Mouse (Mus musculus) granulocyte monocyte progenitor cell, adult 5-6 weeks (primary cell): ENCODE measurements around the gene Ttc1. TPM values are rescaled to one million over a fixed set of nuclear protein-coding genes. Genes with fewer than 3 reads are reported as not detected.

ENCODE experiments used
- ATAC-seq: replicated peaks from 2 replicates; pipeline ENCODE4 v1.8.0; 2016; ENCODE audit warnings: mild to moderate bottlenecking, moderate TSS enrichment, inconsistent platforms; ENCODE audit not compliant: poor library complexity, severe bottlenecking
- total RNA-seq, 2 experiments: library from RNA; stranded (forward) in 1 of 2; stranded (reverse) in 1 of 2; fragments of 200-712, 200-1000 nt in 1 of 2; fragments of >200 nt in 1 of 2; fragmentation: Nextera tagmentation in 1 of 2; gene quantifications; 2 replicates each; pipeline ENCODE4 v1.2.3; 2014 to 2017

The Ttc1 gene
- total RNA-seq, 2 experiments from 2014 or later, result 53.2 to 61.2 TPM

DNA sequence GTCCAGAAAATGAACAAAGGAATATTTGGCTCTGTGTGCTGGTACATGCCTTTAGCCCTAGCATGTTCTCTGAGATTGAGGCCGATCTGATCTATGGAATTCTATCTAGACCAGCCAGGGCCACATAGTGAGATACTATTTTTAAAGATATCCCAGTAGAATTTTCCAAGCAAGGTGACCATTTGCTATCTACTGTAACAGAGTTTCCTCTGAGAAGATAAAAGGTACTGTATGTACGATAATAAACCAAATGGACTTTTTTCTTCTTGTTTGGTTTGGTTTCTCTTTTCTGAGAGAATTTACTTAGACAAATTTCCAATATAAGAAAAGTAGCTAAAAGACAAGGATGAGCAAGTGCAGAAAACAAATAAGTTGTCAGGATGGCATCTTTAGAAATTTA is 39.4 kb downstream of the Ttc1 start:
- no peak for ATAC-seq

DNA sequence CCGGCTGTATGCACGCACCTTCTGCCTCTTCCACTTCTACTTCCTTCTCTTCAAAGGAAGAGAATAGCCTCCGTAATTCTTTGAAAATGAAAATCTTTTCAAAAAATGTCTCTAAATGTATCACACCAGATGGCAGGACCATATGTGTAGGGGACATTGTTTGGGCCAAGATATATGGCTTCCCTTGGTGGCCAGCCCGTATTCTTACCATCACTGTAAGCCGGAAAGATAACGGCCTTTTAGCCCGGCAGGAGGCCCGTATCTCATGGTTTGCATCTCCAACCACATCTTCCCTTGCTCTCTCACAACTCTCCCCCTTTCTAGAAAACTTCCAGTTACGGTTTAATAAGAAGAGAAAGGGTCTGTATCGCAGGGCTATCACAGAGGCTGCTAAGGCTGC is 42.1 kb downstream of the Ttc1 start:
- ATAC-seq, result no peak

DNA sequence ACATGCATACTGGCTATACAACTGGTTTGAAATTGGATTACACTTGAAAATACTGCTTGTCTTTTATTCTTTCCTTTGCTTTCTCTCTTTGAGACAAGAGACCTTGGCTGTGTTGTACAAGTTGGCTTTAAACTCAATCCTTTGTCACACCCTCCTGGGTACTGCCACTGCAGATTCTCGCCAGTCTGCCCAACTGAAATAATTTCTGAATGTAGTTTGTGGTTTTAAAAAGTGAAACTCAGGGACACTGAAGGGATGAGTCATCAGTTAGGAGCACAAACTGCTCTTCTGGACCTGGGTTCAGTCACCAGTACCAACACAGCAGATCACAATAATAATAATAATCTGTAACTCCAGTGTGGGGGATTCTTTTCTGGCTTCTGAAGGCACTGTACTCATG is 44.3 kb downstream of the Ttc1 start:
- peak; percentile 66 for ATAC-seq

DNA sequence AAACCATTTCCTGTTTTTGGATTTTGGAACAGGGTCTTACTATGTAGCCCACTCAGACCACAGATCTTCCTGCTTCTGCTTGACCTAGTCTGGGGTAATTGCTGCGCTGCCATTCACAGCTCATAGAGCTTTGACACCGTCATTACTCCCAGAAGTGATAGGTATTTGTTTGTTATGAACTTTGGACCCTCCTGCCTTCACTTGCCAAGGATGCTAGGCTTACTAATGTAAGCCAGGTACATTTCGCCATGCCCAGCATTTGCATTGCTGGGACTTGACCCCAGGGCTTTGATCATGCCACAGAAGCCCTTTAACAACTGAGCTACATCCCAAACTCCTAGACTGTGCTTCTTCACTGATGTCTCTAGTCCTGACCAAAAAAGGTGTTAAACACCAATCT is 47.5 kb downstream of the Ttc1 start:
- ATAC-seq, result peak; percentile 70

DNA sequence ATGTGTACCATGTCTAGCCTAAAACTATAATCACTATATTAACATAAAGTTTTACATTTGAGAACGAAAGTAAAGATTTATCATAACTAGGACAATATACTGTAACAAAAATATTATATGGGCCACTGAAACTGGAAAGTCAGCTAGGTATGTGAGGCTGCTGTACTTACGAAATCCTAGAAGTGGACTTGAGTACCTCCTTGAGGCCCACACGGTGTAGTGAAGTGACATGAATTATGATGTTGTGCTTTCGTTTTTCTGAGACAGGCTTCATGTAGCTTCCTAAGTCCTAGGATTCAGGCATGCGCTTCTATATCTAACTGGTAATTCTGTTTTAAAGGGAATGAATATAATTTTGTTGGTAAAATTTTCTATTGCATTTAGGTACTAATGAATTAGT is 49.2 kb downstream of the Ttc1 start:
- ATAC-seq, result no peak; the same call in 1 of the 2 replicates

DNA sequence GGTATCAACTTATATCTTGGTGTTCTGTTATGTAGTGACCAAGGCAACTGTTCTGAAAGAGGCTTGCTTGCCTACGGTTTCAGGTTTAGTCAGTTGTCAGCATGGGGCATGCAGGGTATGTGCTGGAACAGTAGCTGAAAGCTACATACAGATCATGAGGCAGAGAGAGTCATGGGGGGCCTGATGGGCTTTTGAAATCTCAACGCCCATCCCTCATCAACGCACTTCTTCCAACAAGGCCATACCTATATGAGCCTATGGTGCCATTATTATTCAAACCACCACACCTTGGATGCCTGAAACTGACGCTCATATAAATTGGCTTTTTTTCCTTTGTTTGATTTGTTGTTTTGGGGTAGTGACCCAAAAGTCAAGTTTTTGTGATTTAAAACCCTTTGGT is 51.2 kb downstream of the Ttc1 start:
- ATAC-seq, result no peak

DNA sequence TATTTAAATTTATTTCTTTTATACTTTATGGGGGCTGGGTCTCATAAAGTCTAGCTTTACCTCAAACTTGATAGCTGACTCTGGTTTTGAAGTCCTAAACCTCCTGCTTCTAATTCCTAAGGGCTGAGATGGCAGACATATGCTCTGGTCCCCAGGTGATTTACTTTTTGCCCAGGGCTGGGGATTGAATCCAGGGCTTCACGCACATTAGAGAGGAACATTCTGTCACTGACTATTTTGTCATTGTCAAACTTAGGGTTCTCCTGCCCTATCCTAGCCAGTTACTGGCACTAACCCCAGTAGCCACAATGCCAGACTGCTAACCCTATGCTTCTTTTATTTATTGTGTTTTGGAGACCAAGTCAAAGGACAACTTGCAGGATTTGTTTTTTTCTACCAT is 59.0 kb downstream of the Ttc1 start:
- no peak for ATAC-seq

DNA sequence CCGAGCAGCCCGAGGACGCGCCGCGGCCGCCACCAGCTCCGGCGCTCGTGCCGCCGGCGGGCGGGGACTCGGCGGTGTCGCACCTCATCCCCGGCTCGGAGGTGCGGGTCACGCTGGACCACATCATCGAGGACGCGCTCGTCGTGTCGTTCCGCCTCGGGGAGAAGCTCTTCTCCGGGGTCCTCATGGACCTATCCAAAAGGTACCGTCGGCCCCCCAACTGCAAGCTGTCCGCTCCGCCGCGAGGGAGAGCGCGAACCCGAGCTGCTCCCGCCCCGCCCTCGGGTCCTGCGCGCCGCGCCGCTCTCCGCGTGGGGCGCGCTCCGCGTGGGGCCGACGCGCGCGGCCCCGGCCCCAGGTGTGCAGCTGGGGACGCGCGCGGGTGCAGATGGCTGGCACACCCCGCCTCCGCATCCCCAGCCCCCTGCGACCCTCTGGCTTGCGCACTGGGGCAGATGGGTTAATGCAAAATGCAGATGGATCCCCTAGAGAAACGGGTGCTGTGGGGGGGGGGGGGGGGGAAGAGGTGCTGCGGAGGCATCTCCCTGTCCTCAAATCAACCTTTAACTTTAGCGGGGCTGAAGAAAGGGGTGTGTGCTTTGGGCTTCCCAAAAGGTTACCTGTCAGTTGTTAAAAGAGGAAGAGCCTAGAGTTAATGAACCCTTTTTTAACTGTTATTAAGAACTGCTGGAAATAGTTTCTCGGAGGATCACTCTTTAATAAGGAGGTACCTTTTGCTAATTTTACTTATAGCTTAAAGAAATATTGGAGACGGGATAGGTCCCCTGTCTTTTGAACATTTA is 65.2 kb downstream of the Ttc1 start:
- peak; percentile 10; the same call in 1 of the 2 replicates for ATAC-seq

DNA sequence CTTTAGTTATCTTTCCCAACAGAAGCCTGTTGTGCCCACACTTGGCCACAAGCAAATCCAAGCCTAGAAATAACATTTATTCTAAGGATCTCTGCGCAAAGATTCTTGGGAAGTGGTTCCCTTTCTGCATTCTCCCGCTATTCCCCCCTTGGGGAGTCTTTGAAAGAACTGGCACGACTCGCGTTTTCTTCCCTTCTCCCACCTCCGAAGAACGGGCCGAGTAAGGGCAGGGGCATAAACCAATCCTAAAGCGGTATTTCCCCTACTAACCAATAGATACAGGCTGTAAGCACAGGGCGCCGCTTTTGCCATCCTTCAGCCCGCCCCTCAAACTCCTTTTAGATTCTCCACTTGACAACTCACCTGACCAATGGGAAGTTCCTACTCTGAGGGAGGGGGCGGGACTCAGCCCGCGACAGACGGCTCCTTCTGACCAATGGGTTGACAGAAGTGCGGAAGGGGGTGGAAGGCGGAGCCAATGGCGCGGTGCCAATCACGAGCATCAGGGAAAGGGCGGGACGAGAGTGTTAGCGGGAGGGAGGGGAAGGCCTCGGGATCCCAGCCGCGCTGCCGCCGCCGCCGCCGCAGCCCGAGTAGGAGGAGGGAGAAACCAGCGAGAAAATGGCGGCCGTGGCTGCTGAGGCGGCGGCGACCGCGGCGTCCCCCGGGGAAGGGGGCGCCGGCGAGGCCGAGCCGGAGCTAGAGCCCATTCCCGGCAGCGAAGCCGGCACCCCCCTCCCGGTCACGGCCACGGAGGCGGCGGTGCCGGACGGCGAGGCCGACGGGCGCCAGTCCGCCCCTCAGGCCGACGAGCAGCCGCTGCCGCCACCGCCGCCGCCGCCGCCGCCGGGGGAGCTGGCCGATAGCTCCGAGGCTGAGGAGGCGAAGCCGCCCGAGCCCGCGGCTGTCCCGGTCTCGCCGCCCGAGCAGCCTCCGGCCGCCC is 66.1 kb downstream of the Ttc1 start, which contains the start of gene Pwwp2a:
Gene Pwwp2a, plus strand, starts transcription at position 527 of the 943 bp plus-strand sequence.
- peak; percentile 96 for ATAC-seq

Other genes starting within 250 kb of the Ttc1 start
- 1.9 TPM in 1 of 2 replicates, not detected in the other for gene Ccnjl, start 219.2 kb downstream of the Ttc1 start, total RNA-seq (2014; fragmentation: Nextera tagmentation)
- not detected in 2 replicates for gene Ccnjl, start 219.2 kb downstream of the Ttc1 start, total RNA-seq (2017)
- not detected in 2 replicates for gene 4933415A04Rik, start 161.0 kb downstream of the Ttc1 start, total RNA-seq (2014; fragmentation: Nextera tagmentation)
- not detected in 2 replicates for gene 4933415A04Rik, start 161.0 kb downstream of the Ttc1 start, total RNA-seq (2017)
- not detected in 2 replicates for gene Fabp6, start 146.5 kb downstream of the Ttc1 start, total RNA-seq (2014; fragmentation: Nextera tagmentation)
- not detected in 2 replicates for gene Fabp6, start 146.5 kb downstream of the Ttc1 start, total RNA-seq (2017)
- gene Pwwp2a, start 66.0 kb downstream of the Ttc1 start, total RNA-seq (2014; fragmentation: Nextera tagmentation), result 39.0 and 48.2 TPM in 2 replicates
- gene Pwwp2a, start 66.0 kb downstream of the Ttc1 start, total RNA-seq (2017), result 29.1 and 42.0 TPM in 2 replicates
- gene Adra1b, start 153.2 kb upstream of the Ttc1 start, total RNA-seq (2014; fragmentation: Nextera tagmentation), result not detected in 2 replicates
- not detected in 2 replicates for gene Adra1b, start 153.2 kb upstream of the Ttc1 start, total RNA-seq (2017)